Mouse (Mus musculus): Measurements from ENCODE around the gene Gpr45.

The Gpr45 gene

GRCm38 (mm10) chr1:43051903-43052302, 99.2 kb downstream of the Gpr45 start:
- peak; percentile 9 for DNase-seq

DNA sequence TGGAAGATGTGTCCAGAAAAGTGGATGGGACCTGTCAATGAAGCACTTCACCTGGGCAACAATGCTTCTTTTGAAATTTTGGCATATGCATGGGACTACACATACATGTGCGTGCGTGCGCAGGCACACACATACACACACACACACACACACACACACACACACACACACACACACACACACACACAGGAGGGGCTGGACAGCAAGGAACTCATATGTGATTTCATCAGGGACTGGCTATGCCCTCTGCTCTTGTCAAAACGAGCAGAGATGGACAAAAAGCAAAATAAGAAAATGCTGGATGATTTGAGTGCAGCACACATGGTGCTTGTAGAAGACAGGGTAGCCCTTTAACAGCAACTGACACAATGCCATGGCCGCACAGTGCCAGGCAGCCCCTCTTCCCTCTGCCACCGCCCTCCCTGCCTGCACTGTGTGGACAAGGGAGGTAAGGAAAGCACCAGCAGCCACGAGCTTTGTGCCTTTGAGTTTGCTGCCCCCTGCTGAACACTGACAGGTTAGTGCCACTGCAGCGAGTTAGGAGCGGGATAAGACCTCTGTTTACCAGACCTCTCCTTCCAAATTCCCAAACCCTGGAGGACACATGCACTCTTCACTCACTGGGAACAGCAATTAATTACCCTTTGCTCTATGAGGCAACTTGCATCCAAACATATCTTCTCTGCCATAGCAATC, 113.1 kb downstream of the Gpr45 start:
- DNase-seq = peak; percentile 84

- DNase-seq = no peak
These were observed 113.9 kb downstream of the Gpr45 start for GRCm38 (mm10) chr1:43066573-43066972.

DNA sequence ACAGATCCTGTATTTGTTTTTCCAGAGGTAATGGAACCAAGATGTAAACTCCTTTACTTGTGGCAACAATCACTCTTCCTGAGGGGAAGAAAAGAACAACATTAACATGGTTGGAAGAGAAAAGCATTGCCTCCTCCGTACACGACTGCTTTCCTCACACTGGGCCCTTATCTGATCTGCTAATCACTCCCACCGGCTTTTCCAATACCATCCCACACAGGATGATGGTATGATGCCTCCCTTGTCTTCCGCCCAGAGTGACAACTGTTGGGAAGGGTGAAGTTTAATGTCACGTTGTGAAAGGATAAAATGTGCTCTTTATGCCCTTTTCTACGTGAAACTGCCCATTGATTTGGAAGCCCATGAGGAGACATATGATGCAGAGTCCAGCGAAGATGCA, 114.9 kb downstream of the Gpr45 start:
- DNase-seq = no peak

DNA sequence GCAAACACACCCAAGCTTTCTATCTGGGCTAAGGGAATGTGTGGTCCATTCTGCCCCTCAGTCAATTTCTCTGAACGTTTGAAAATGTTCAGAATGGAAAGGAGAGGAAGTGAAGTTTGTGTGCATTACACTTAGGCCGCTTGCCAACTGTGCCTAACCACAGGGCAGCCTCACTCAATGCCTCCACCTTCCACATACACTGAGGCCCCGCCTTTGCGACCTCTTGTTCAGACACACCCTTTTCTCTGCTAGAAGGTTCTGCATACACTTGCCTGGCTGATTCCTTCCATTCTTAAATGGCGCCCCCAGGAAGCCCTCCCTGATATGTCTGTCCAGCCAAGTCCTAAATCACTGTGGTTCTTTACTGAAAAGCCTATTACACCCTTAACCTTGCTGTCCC, 118.1 kb downstream of the Gpr45 start:
- DNase-seq = no peak

DNA sequence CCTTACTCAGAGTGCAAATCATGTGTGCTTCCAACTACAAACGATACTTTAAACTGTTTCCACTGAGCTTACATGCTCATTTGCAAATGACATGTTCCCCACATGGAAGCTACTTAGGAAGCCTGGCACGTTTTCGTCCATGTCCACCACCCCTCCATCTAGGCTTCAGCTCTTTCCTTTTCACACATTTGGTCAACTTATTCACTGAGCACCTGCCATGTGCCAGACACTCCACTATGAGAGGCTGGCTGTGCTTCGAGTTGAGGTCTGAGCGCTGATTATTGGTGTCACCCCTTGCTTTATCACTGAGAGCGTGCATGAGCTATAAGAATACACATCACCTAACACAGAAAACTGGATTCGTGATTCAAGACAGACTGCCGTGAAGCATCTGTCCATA, 119.4 kb downstream of the Gpr45 start:
- no peak for DNase-seq

- no peak for DNase-seq
These were observed 119.9 kb downstream of the Gpr45 start for GRCm38 (mm10) chr1:43072561-43072960.

GRCm38 (mm10) chr1:43074791-43075190, 122.1 kb downstream of the Gpr45 start:
- no peak for DNase-seq

- no peak for DNase-seq
These were observed 125.5 kb downstream of the Gpr45 start for GRCm38 (mm10) chr1:43078124-43078523.

GRCm38 (mm10) chr1:43082946-43083345, 130.3 kb downstream of the Gpr45 start:
- no peak for DNase-seq
